Mouse (Mus musculus): Measurements from ENCODE around the gene Slc35a1. TPM values are rescaled to one million over a fixed set of nuclear protein-coding genes. Genes with fewer than 3 reads are reported as not detected.

Slc35a1 gene
- polyA plus RNA-seq, 1 experiment: 41.4 TPM

DNA sequence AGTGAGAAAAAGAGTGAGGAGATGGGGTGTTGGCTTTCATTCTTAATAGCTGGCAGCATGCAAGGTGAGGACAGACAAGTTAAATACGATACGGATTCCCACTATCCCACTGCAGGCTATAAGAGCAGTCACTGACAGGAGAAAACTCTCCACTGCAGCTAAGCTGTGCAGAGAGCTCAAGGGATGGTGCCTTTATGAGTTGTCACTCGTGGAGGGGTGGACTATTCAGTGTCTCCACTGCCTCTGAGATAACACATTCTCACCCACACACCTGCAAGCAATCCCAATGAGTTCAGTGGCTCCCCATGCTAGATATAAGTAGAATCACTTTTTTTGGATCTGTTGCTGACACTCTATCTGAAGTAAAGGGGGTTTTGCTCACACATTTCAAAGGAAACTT is 20.9 kb upstream of the Slc35a1 start:
- Histone ChIP-seq H3K4me1 (ENCODE audit: control insufficient read depth, insufficient read depth, low read length) (no peaks in the 10 kb centered on the region), H3K4me3 (ENCODE audit: insufficient read depth, low read length) (no peak overlapping the region), H3K27ac (ENCODE audit: insufficient read depth, low read length) (no peak overlapping the region)
- TF ChIP-seq CTCF (IDR thresholded peaks at IDR 0.05; ENCODE audit: borderline replicate concordance, insufficient read depth, low read length) (no peak), POLR2A (IDR thresholded peaks at IDR 0.05; ENCODE audit: low read depth, low read length) (no peak)

DNA sequence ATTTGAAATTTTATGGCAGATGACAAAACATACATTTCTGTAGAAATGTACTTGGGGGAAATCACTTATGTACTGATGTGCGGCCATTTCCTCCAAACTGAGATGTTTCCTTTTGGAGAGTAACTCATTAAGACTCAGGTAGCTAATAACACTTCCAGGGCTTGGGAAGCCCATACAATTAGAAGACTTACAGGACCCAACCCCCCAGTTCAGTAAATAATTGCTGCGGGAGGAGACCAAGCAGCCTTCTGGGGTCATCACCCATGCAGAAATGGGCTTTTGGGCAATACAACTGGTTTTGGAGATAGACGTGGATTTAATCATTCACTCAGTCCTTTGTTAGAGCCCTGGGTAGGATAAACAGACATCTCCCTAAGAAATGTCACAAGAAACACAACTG is 20.0 kb upstream of the Slc35a1 start:
- H3K27ac ChIP-seq (ENCODE audit: insufficient read depth, low read length): no peak overlapping the region
- H3K4me3 ChIP-seq (ENCODE audit: insufficient read depth, low read length): no peak overlapping the region
- no peaks in the 10 kb centered on the region for H3K4me1 ChIP-seq (ENCODE audit: control insufficient read depth, insufficient read depth, low read length)
- TF ChIP-seq CTCF (IDR thresholded peaks at IDR 0.05; ENCODE audit: borderline replicate concordance, insufficient read depth, low read length) (no peak), POLR2A (IDR thresholded peaks at IDR 0.05; ENCODE audit: low read depth, low read length) (no peak)

DNA sequence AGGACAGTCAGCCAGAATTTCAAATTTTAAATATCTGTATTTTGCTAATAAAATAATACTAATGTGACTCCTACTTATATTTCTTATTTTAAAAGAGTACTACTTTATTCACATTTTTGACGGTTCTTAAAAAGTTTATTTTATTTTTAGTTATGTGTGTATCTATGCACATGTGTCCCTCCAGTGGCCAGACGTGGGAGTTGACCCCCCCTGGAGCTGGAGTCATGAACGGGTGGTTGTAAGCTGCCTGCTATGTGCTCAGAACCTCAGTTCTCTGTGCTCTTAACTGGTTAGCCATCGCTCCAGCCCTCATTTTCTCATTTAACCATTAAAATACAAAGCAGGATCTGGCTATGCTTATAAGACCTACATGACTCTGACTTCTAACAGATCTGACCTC is 15.8 kb upstream of the Slc35a1 start:
- Histone ChIP-seq H3K4me1 (ENCODE audit: control insufficient read depth, insufficient read depth, low read length) (no peaks in the 10 kb centered on the region), H3K4me3 (ENCODE audit: insufficient read depth, low read length) (no peak overlapping the region), H3K27ac (ENCODE audit: insufficient read depth, low read length) (no peak overlapping the region)
- TF ChIP-seq POLR2A (IDR thresholded peaks at IDR 0.05; ENCODE audit: low read depth, low read length) (no peak), CTCF (IDR thresholded peaks at IDR 0.05; ENCODE audit: borderline replicate concordance, insufficient read depth, low read length) (no peak)

DNA sequence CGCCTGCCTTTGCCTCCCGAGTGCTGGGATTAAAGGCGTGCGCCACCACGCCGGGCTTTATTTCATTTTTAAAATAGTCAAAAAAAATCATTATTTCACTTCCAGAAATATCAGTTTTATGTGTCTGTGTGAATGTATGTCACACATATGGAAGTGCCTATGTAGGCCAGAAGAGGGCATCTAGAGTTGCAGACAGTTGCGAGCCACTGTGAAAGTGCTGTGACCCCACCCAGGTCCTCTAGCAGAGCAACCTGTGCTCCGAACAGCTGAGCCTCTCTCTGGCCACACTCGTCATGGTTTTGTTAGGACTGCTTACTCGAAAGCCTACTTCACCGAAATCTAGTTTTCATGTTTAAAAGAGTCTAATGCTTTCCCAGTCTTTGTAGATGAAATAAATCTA is 15.0 kb upstream of the Slc35a1 start:
- no peak for TF ChIP-seq POLR2A (IDR thresholded peaks at IDR 0.05; ENCODE audit: low read depth, low read length)
- no peak for TF ChIP-seq CTCF (IDR thresholded peaks at IDR 0.05; ENCODE audit: borderline replicate concordance, insufficient read depth, low read length)

DNA sequence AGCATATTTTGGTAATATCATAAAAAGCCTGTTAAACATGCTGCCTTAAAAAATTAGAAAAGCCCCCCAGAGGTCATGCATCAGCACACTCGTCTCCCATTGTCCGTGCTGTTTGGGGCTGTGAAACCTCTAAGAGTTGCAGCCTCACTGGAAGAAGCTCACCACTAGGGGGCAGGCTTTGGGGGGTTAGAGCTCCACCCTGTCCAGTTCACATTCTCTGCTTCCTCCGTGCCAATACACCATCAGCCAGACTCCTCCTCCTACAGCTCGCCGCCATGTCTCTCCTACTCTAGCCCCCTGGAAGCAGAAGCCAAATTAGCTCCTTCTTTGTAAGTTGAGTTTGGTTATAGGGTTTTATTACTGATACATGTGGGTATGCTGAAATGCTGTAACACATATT is 14.3 kb upstream of the Slc35a1 start:
- no peaks in the 10 kb centered on the region for H3K4me1 ChIP-seq (ENCODE audit: control insufficient read depth, insufficient read depth, low read length)
- TF ChIP-seq POLR2A (IDR thresholded peaks at IDR 0.05; ENCODE audit: low read depth, low read length) (no peak), CTCF (IDR thresholded peaks at IDR 0.05; ENCODE audit: borderline replicate concordance, insufficient read depth, low read length) (peak; percentile 28; the same call in 1 of the 2 replicates)
- H3K4me3 ChIP-seq (ENCODE audit: insufficient read depth, low read length): no peak overlapping the region
- H3K27ac ChIP-seq (ENCODE audit: insufficient read depth, low read length): no peak overlapping the region

More for the DNA sequence above, 15.0 kb upstream of the Slc35a1 start:
- Histone ChIP-seq H3K4me1 (ENCODE audit: control insufficient read depth, insufficient read depth, low read length) (no peaks in the 10 kb centered on the region), H3K27ac (ENCODE audit: insufficient read depth, low read length) (no peak overlapping the region), H3K4me3 (ENCODE audit: insufficient read depth, low read length) (no peak overlapping the region)

DNA sequence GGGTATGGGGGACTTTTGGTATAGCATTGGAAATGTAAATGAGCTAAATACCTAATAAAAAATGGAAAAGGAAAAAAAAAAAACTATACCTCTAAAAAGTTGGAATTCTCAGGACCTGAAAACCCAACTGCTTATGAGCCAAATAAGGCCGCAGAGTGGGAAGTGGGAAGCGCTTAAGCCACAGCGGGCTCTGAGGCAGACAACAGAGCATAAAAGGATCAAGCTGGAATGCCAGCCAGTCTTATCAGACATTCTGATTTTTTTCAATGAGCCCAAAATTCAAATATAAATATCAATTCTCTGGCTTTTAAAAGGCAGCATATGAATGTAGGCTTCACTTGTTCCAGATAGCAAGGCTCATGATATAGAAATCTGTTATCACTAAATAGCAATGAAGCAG is 783 bp upstream of the Slc35a1 start:
- TF ChIP-seq POLR2A (IDR thresholded peaks at IDR 0.05; ENCODE audit: low read depth, low read length): no peak
- no peak for TF ChIP-seq CTCF (IDR thresholded peaks at IDR 0.05; ENCODE audit: borderline replicate concordance, insufficient read depth, low read length)
- H3K4me1 ChIP-seq (ENCODE audit: control insufficient read depth, insufficient read depth, low read length): no peaks in the 10 kb centered on the region
- no peak overlapping the region for H3K4me3 ChIP-seq (ENCODE audit: insufficient read depth, low read length)
- no peak overlapping the region for H3K27ac ChIP-seq (ENCODE audit: insufficient read depth, low read length)

DNA sequence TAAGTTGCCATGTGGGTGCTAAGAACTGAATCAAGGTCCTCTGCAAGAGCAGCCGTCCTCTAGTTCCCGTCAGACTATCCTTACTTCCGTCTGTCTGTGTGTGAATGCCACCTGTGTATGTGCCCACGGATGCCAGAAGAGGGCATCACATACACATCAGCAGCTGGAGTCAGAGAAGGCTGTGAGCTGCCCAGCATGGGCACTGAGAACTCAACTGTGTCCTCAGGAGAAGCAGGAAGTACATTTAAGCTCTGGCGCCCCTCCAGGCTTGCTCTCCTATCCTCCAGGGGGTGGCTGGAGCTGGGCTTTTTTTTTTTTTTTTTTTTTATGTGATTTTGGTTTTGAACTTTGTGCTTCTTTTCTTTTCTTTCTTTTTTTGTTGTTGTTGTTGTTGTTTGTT is 6.7 kb downstream of the Slc35a1 start:
- TF ChIP-seq CTCF (IDR thresholded peaks at IDR 0.05; ENCODE audit: borderline replicate concordance, insufficient read depth, low read length): peak; percentile 25; the same call in 1 of the 2 replicates
- TF ChIP-seq POLR2A (IDR thresholded peaks at IDR 0.05; ENCODE audit: low read depth, low read length): no peak
- no peaks in the 10 kb centered on the region for H3K4me1 ChIP-seq (ENCODE audit: control insufficient read depth, insufficient read depth, low read length)
- H3K4me3 ChIP-seq (ENCODE audit: insufficient read depth, low read length): no peak overlapping the region
- H3K27ac ChIP-seq (ENCODE audit: insufficient read depth, low read length): no peak overlapping the region

DNA sequence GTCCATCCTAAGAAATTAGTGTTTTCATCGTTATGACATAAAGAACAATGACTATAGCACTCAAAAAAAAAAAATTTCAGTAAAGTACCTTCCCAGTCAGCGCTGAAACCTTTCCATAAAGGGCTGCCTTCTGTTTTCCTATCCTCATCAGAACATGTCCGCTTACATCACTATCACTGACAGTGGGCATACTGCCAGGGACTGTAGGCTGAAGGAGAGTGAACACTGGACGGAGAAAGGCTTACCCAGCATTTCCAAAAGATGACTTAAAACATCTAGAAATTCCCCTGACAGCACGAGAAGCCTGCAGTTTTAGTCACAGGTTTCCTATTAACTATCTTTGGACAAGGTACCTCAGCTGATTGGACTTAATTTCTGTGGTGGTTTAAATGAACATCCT is 13.5 kb downstream of the Slc35a1 start:
- no peak overlapping the region for H3K4me3 ChIP-seq (ENCODE audit: insufficient read depth, low read length)
- H3K4me1 ChIP-seq (ENCODE audit: control insufficient read depth, insufficient read depth, low read length): no peaks in the 10 kb centered on the region
- no peak overlapping the region for H3K27ac ChIP-seq (ENCODE audit: insufficient read depth, low read length)
- TF ChIP-seq CTCF (IDR thresholded peaks at IDR 0.05; ENCODE audit: borderline replicate concordance, insufficient read depth, low read length): no peak
- TF ChIP-seq POLR2A (IDR thresholded peaks at IDR 0.05; ENCODE audit: low read depth, low read length): no peak

DNA sequence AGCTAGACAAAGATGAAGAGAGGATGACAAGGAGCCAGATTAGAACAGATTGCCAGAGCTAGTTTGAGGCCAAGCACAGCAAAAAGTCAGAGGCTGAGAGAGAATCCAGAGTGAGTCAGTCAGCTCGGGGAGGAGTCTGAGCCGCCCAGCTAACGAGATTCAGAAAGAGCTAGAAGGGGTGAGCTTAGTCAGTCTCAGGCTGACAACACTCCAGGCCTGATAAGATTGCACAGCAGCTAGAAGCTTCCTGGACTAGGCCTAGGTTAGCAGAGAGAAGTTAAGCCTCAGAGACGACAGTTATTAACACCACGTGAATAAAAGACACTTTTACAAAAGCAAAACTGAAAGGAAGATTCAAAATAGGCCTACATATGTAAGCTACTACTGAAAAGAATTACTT is 19.3 kb downstream of the Slc35a1 start:
- H3K27ac ChIP-seq (ENCODE audit: insufficient read depth, low read length): no peak overlapping the region
- TF ChIP-seq POLR2A (IDR thresholded peaks at IDR 0.05; ENCODE audit: low read depth, low read length) (no peak), CTCF (IDR thresholded peaks at IDR 0.05; ENCODE audit: borderline replicate concordance, insufficient read depth, low read length) (no peak)
- no peaks in the 10 kb centered on the region for H3K4me1 ChIP-seq (ENCODE audit: control insufficient read depth, insufficient read depth, low read length)
- H3K4me3 ChIP-seq (ENCODE audit: insufficient read depth, low read length): no peak overlapping the region

DNA sequence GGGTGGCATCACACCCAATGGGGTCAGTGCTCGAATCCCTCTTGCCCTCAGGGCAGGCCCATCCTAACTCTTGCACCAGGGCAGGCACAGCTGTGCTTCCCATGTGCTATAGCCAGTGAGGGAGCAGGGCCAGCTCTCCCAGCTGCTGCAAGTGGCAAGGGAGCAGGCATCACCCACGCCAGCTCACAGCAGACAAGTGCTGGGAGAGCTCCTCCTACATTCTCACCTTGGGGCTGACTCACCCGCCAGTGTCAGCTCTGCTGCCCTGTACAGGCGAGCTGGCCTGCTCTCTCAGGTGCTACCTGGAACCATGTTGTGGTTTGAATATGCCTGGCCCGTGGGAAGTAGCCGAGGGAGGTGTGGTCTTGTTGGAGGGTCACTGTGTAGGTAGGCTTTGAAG is 25.3 kb downstream of the Slc35a1 start:
- Histone ChIP-seq H3K4me1 (ENCODE audit: control insufficient read depth, insufficient read depth, low read length) (no peaks in the 10 kb centered on the region), H3K4me3 (ENCODE audit: insufficient read depth, low read length) (no peak overlapping the region), H3K27ac (ENCODE audit: insufficient read depth, low read length) (no peak overlapping the region)
- TF ChIP-seq CTCF (IDR thresholded peaks at IDR 0.05; ENCODE audit: borderline replicate concordance, insufficient read depth, low read length) (no peak), POLR2A (IDR thresholded peaks at IDR 0.05; ENCODE audit: low read depth, low read length) (no peak)

DNA sequence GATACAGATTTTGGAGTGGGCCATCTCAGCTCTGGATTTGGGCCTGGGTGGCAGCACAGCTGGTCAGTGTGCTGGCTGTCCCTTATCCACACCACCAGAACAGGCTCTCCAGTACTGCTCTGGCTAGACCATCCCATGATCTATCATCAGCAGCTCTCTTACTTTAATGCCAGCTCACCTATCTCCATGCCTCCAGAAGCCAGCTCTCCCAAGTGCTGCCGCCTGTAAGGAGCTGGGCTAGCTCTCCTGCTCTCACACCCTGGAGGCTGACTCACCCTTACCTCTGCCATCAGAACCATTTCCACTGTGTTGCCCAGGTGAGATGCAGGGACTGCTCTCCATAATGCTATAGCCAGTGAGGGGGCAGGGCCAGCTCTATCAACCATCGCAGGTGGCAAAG is 25.7 kb downstream of the Slc35a1 start:
- no peak overlapping the region for H3K4me3 ChIP-seq (ENCODE audit: insufficient read depth, low read length)
- H3K4me1 ChIP-seq (ENCODE audit: control insufficient read depth, insufficient read depth, low read length): no peaks in the 10 kb centered on the region
- TF ChIP-seq POLR2A (IDR thresholded peaks at IDR 0.05; ENCODE audit: low read depth, low read length) (no peak), CTCF (IDR thresholded peaks at IDR 0.05; ENCODE audit: borderline replicate concordance, insufficient read depth, low read length) (no peak)
- no peak overlapping the region for H3K27ac ChIP-seq (ENCODE audit: insufficient read depth, low read length)

All from embryonic fibroblast, embryonic 13.5 days (primary cell).